Mouse (Mus musculus) olfactory bulb, adult 2 months (tissue): ENCODE data around the gene Clpx.

ENCODE experiments used
- CTCF ChIP-seq: fragments of 200-500 bp; IDR thresholded peaks from 2 replicates; pipeline ENCODE4 v1.5.1; 2012; ENCODE audit warnings: low read depth, mild to moderate bottlenecking, low read length, moderate library complexity; ENCODE audit not compliant: insufficient read depth
- POLR2A ChIP-seq: fragments of 200-500 bp; IDR thresholded peaks from 2 replicates; pipeline ENCODE4 v1.6.1; 2012; ENCODE audit warnings: mild to moderate bottlenecking, low read depth, low read length, moderate library complexity; ENCODE audit not compliant: insufficient read depth

DNA sequence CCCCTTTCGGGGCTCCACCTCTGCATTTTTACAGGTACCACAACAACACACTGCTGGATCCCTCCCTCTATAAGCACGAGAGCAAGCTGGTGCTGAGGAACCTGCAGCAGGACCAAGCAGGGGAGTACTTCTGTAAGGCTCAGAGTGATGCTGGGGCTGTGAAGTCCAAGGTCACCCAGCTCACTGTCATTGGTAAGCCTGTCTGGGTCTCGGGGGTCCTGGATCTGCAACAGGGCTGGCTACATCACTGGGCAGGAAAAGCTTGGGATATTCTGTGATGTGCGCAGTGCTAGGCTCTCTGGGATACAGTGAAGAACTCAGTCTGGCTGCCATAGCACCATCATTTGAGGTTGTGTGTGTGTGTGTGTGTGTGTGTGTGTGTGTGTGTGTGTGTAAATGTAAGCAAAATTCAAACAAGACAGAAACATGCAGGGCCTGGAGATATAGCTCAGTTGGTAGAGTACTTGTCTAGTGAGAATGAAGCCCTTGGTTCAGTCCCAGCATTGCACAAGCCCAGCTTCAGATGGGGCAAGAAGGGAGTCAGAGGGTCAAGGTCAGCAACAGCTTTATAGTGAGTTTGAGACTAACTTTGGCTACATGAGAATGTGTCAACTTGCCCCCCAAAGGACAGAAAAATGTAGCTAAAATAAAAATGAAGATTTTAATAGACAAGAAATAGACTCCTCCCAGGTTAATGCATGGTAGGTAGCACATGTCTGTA is 18.1 kb upstream of the Clpx start:
- no peak for TF ChIP-seq CTCF
- no peak for TF ChIP-seq POLR2A
